Comparison of ENCODE assay signal across 11 mouse cellular contexts in the genomic region with DNA sequence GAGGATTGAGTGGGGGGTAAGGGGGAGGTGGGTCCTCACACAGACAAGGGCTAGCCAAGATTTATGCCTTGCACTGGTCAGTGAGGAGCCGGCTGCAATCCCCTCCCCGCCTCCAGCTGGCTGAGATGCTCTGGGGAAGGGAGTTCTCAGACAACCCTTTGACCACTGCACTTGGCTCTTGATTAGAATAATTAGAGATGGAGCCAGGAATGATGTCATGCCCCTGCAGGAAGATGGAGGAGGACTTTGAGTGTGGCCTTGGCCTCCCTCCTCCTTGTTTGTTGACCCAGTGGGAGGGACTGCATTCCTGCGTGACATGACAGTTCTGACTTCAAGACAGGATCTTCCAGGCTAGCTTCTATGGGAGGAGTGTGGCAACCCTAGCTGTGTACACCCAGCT. TPM values are rescaled to one million over a fixed set of nuclear protein-coding genes. Genes with fewer than 3 reads are reported as not detected.
A peak's percentile ranks its signal among the peaks of the same experiment; 100 is the strongest.
DNase-seq lines count a peak whose midpoint lies in the region; ATAC-seq lines count a peak whose summit lies in the region.
"Had no signal": no experiment of that assay in that cellular context is flagged by ENCODE, and none has a peak within 500 bp of the region (broad histone marks: within the 10 kb centered on the region; RNA-seq: fewer than 3 reads in every experiment).

No protein-coding gene starts in this region.

- peak overlapping the region; percentile 61; the same call in 1 of the 2 replicates for H3K27ac ChIP-seq in midbrain, embryonic 10.5 days (replicated peaks)
- no peak overlapping the region for H3K27ac ChIP-seq in midbrain, embryonic 11.5 days (ENCODE audit: low read depth, low read length)
- no peak overlapping the region for H3K27ac ChIP-seq in forebrain, embryonic 16.5 days (ENCODE audit: low read length)

- H3K9me3 ChIP-seq in midbrain, embryonic 10.5 days (replicated peaks), result no peaks in the 10 kb centered on the region
- H3K9me3 ChIP-seq in midbrain, embryonic 11.5 days (ENCODE audit: control insufficient read depth, low read length), result no peaks in the 10 kb centered on the region
- no peaks in the 10 kb centered on the region for H3K9me3 ChIP-seq in forebrain, embryonic 16.5 days (ENCODE audit: control insufficient read depth, low read length)

- WGBS in midbrain, embryonic 10.5 days, result 68% methylated on average over 3 of the region's 3 CpGs
- 61% methylated on average over 3 of the region's 3 CpGs for WGBS in midbrain, embryonic 11.5 days
- 29% methylated on average over 3 of the region's 3 CpGs for WGBS in forebrain, embryonic 16.5 days

- no peak overlapping the region for H3K4me2 ChIP-seq in midbrain, embryonic 11.5 days
- no peak overlapping the region for H3K4me2 ChIP-seq in forebrain, embryonic 16.5 days (ENCODE audit: low read length)

- H3K36me3 ChIP-seq in midbrain, embryonic 10.5 days, result no peaks in the 10 kb centered on the region
- no peaks in the 10 kb centered on the region for H3K36me3 ChIP-seq in midbrain, embryonic 11.5 days (ENCODE audit: control insufficient read depth, insufficient read depth, low read length)
- no peaks in the 10 kb centered on the region for H3K36me3 ChIP-seq in forebrain, embryonic 16.5 days (ENCODE audit: control insufficient read depth, insufficient read depth)

- DNase-seq in midbrain, embryonic 10.5 days (ENCODE audit: low spot score), result no peak
- no peak for DNase-seq in midbrain, embryonic 11.5 days (ENCODE audit: low spot score, missing footprints)
- DNase-seq in gastrocnemius, adult 18-20 months (ENCODE audit: low spot score), result peak; percentile 85
- peak; percentile 77 for DNase-seq in heart, postnatal 4 days
- peak; percentile 93 for DNase-seq in lung, postnatal 10 days
- no peak for DNase-seq in right cerebral cortex, adult 18-20 months
- no peak for DNase-seq in layer of hippocampus, adult 18-20 months (ENCODE audit: low spot score in 2 of 2)

- H3K27me3 ChIP-seq in midbrain, embryonic 10.5 days (ENCODE audit: low read depth, poor library complexity, severe bottlenecking), result no peaks in the 10 kb centered on the region
- no peaks in the 10 kb centered on the region for H3K27me3 ChIP-seq in midbrain, embryonic 11.5 days (ENCODE audit: control insufficient read depth, insufficient read depth, low read length)
- no peaks in the 10 kb centered on the region for H3K27me3 ChIP-seq in forebrain, embryonic 16.5 days (replicated peaks; ENCODE audit: control insufficient read depth, insufficient read depth, low read length)

- H3K9ac ChIP-seq in midbrain, embryonic 11.5 days (ENCODE audit: low read length), result no peak overlapping the region
- H3K9ac ChIP-seq in forebrain, embryonic 16.5 days (replicated peaks; ENCODE audit: low read depth, low read length), result no peak overlapping the region

- peaks cover 53% of the 10 kb centered on the region for H3K4me1 ChIP-seq in midbrain, embryonic 10.5 days
- H3K4me1 ChIP-seq in midbrain, embryonic 11.5 days (ENCODE audit: control insufficient read depth, insufficient read depth, low read length), result peaks cover 13% of the 10 kb centered on the region
- peaks cover 19% of the 10 kb centered on the region for H3K4me1 ChIP-seq in forebrain, embryonic 16.5 days (replicated peaks; ENCODE audit: control insufficient read depth, insufficient read depth, low read length)

- ATAC-seq in midbrain, embryonic 11.5 days (ENCODE audit: low FRiP score), result no peak
- ATAC-seq in forebrain, embryonic 16.5 days, result no peak

- no peak overlapping the region for H3K4me3 ChIP-seq in midbrain, embryonic 10.5 days
- no peak overlapping the region for H3K4me3 ChIP-seq in midbrain, embryonic 11.5 days (ENCODE audit: low read depth, low read length)
- no peak overlapping the region for H3K4me3 ChIP-seq in forebrain, embryonic 16.5 days (replicated peaks; ENCODE audit: low read length)

RNA-seq across cellular contexts. Expression of a gene that starts 59.7 kb away (rescaled TPM):
- not detected in 2 replicates for polyA plus RNA-seq in midbrain, embryonic 10.5 days (2016; fragmentation: Nextera tagmentation; extraction: Ambion mirVana)
- polyA plus RNA-seq in midbrain, embryonic 11.5 days (2014; fragmentation: Nextera tagmentation; extraction: Ambion mirVana), result not detected in 2 replicates
- not detected for total RNA-seq in gastrocnemius, adult 18-20 months (2021)
- total RNA-seq in heart, postnatal 4 days (2021), result not detected
- not detected in 2 replicates for polyA plus RNA-seq in forebrain, embryonic 16.5 days (2015; fragmentation: Nextera tagmentation; extraction: Ambion mirVana)
- total RNA-seq in layer of hippocampus, adult 18-20 months (2021), result not detected
- total RNA-seq: adrenal gland, adult 18-20 months; hematopoietic stem cell, adult 5-6 weeks had no signal
- polyA plus RNA-seq: neural tube, embryonic 11.5 days had no signal

Comparison
In these comparisons a context has a peak if more than half of its experiments do, and no peak if none do; other contexts are left out.
1. DNase-seq: peak in gastrocnemius, adult 18-20 months (single experiment), heart, postnatal 4 days (single experiment) and lung, postnatal 10 days (single experiment); none in midbrain, embryonic 10.5 days (single experiment), midbrain, embryonic 11.5 days (single experiment), right cerebral cortex, adult 18-20 months (single experiment) and layer of hippocampus, adult 18-20 months (0 of 2).